Comparison of ENCODE assay signal across 26 mouse cellular contexts in the genomic region with DNA sequence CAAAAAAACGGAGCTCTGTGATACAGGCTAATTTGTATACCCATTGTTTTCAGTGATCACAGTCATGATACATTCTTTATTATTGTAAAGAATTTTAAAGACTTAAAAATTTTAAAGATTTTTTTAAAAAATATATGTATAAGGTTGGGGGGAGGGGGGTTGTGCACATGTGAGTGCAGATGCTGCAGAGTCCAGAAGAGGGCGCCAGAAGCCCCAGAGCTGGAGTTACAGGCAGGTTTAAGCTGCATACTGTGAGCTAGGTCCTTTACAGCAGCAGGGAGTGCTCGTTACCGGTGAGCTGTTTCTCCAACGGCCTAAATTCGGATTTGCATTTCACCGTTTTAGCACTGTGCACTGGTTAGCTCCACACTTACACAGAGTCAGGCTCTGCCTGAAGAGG.
A peak's percentile ranks its signal among the peaks of the same experiment; 100 is the strongest.
DNase-seq lines count a peak whose midpoint lies in the region; ATAC-seq and TF ChIP-seq lines count a peak whose summit lies in the region.
"Had no signal": no experiment of that assay in that cellular context is flagged by ENCODE, and none has a peak within 500 bp of the region (broad histone marks: within the 10 kb centered on the region; RNA-seq: fewer than 3 reads in every experiment).

No protein-coding gene starts in this region.

- no peak overlapping the region for H3K27ac ChIP-seq in layer of hippocampus, adult 2 months
- H3K27ac ChIP-seq in lung, embryonic 14.5 days (ENCODE audit: low read depth) = no peak overlapping the region
- no peak overlapping the region for H3K27ac ChIP-seq in MEL (ENCODE audit: control insufficient read depth, low read depth, low read length)
- no peak overlapping the region for H3K27ac ChIP-seq in stomach, postnatal 0 days (replicated peaks)
- H3K27ac ChIP-seq in kidney, embryonic 16.5 days (ENCODE audit: low read length) = no peak overlapping the region
- H3K27ac ChIP-seq: embryonic facial prominence, embryonic 15.5 days; forebrain, embryonic 12.5 days; hindbrain, embryonic 14.5 days had no signal

- H3K4me2 ChIP-seq in lung, embryonic 14.5 days = no peak overlapping the region
- no peak overlapping the region for H3K4me2 ChIP-seq in stomach, postnatal 0 days (replicated peaks; ENCODE audit: low read depth)
- no peak overlapping the region for H3K4me2 ChIP-seq in kidney, embryonic 16.5 days (replicated peaks; ENCODE audit: low read depth, low read length)
- H3K4me2 ChIP-seq: embryonic facial prominence, embryonic 15.5 days; forebrain, embryonic 12.5 days; heart, embryonic 12.5 days; hindbrain, embryonic 14.5 days had no signal

- no peak for ATAC-seq in lung, embryonic 14.5 days (ENCODE audit: insufficient read depth)
- no peak for ATAC-seq in stomach, postnatal 0 days (ENCODE audit: low FRiP score, low TSS enrichment)
- ATAC-seq in kidney, embryonic 16.5 days (ENCODE audit: low FRiP score, low TSS enrichment) = no peak
- ATAC-seq: forebrain, postnatal 0 days; intestine, postnatal 0 days had no signal

- no peaks in the 10 kb centered on the region for H3K4me1 ChIP-seq in lung, embryonic 14.5 days (ENCODE audit: insufficient read depth)
- no peaks in the 10 kb centered on the region for H3K4me1 ChIP-seq in MEL (ENCODE audit: control insufficient read depth in 1 of 2, insufficient read depth in 2 of 2, low read length in 2 of 2)
- H3K4me1 ChIP-seq in stomach, postnatal 0 days (replicated peaks; ENCODE audit: control insufficient read depth, insufficient read depth) = no peaks in the 10 kb centered on the region
- peaks cover 7% of the 10 kb centered on the region; the same call in 1 of the 2 replicates for H3K4me1 ChIP-seq in kidney, embryonic 16.5 days (ENCODE audit: insufficient read depth, low read length)
- H3K4me1 ChIP-seq: forebrain, embryonic 12.5 days had no signal

- no peak for TF ChIP-seq EP300 in MEL (IDR thresholded peaks at IDR 0.05; ENCODE audit: low read depth in 1 of 2, low read length in 2 of 2)
- TF ChIP-seq EP300 in stomach, postnatal 0 days (optimal IDR thresholded peaks at IDR 0.05) = no peak

- no peaks in the 10 kb centered on the region for H3K27me3 ChIP-seq in lung, embryonic 14.5 days (ENCODE audit: insufficient read depth, low read length)
- no peaks in the 10 kb centered on the region for H3K27me3 ChIP-seq in MEL (ENCODE audit: control insufficient read depth in 1 of 2, insufficient read depth in 2 of 2, low read length in 2 of 2)
- H3K27me3 ChIP-seq in stomach, postnatal 0 days (ENCODE audit: control insufficient read depth, insufficient read depth, low read length) = no peaks in the 10 kb centered on the region
- no peaks in the 10 kb centered on the region for H3K27me3 ChIP-seq in kidney, embryonic 16.5 days (ENCODE audit: insufficient read depth, low read length)
- H3K27me3 ChIP-seq: embryonic facial prominence, embryonic 15.5 days; forebrain, embryonic 12.5 days; heart, embryonic 12.5 days had no signal

- no peaks in the 10 kb centered on the region for H3K9me3 ChIP-seq in lung, embryonic 14.5 days (ENCODE audit: low read depth, low read length)
- no peaks in the 10 kb centered on the region for H3K9me3 ChIP-seq in MEL (replicated peaks; ENCODE audit: insufficient read depth, low read length)
- H3K9me3 ChIP-seq in stomach, postnatal 0 days (ENCODE audit: control insufficient read depth, low read length) = no peaks in the 10 kb centered on the region
- no peaks in the 10 kb centered on the region; the same call in 1 of the 2 replicates for H3K9me3 ChIP-seq in kidney, embryonic 16.5 days (ENCODE audit: low read length)
- H3K9me3 ChIP-seq: embryonic facial prominence, embryonic 15.5 days; heart, embryonic 12.5 days had no signal

- no peak overlapping the region for H3K9ac ChIP-seq in lung, embryonic 14.5 days
- H3K9ac ChIP-seq in MEL (ENCODE audit: control insufficient read depth, low read depth, low read length, poor library complexity, severe bottlenecking) = no peak overlapping the region
- H3K9ac ChIP-seq in stomach, postnatal 0 days (ENCODE audit: low read length) = no peak overlapping the region
- no peak overlapping the region for H3K9ac ChIP-seq in kidney, embryonic 16.5 days (replicated peaks; ENCODE audit: low read length)
- H3K9ac ChIP-seq: embryonic facial prominence, embryonic 15.5 days; forebrain, embryonic 12.5 days; forebrain, postnatal 0 days; heart, embryonic 12.5 days; hindbrain, embryonic 14.5 days had no signal

- no peak overlapping the region for H3K4me3 ChIP-seq in layer of hippocampus, adult 2 months
- no peak overlapping the region for H3K4me3 ChIP-seq in lung, embryonic 14.5 days (ENCODE audit: low read depth, low read length)
- no peak overlapping the region for H3K4me3 ChIP-seq in MEL (ENCODE audit: control insufficient read depth in 1 of 2, insufficient read depth in 1 of 2, low read depth in 2 of 2, low read length in 2 of 2)
- H3K4me3 ChIP-seq in stomach, postnatal 0 days (ENCODE audit: low read depth, low read length) = no peak overlapping the region
- H3K4me3 ChIP-seq in kidney, embryonic 16.5 days (ENCODE audit: low read length) = no peak overlapping the region
- H3K4me3 ChIP-seq: embryonic facial prominence, embryonic 15.5 days; forebrain, embryonic 12.5 days; heart, embryonic 12.5 days had no signal

- peaks cover 3% of the 10 kb centered on the region; the same call in 1 of the 2 replicates for H3K36me3 ChIP-seq in lung, embryonic 14.5 days (ENCODE audit: insufficient read depth)
- H3K36me3 ChIP-seq in MEL (ENCODE audit: control insufficient read depth in 1 of 2, insufficient read depth in 2 of 2, low read length in 2 of 2) = no peaks in the 10 kb centered on the region
- H3K36me3 ChIP-seq in stomach, postnatal 0 days (ENCODE audit: control insufficient read depth, insufficient read depth, low read length) = no peaks in the 10 kb centered on the region; the same call in none of the 2 replicates
- peaks cover 8% of the 10 kb centered on the region; the same call in 1 of the 2 replicates for H3K36me3 ChIP-seq in kidney, embryonic 16.5 days (ENCODE audit: insufficient read depth, low read length)

- H3K79me2 ChIP-seq in MEL (ENCODE audit: control insufficient read depth, insufficient read depth, low read length, poor library complexity) = no peaks in the 10 kb centered on the region

- 82% methylated on average over 7 of the region's 7 CpGs for WGBS in lung, embryonic 14.5 days
- 92% methylated on average over 7 of the region's 7 CpGs for WGBS in stomach, postnatal 0 days
- WGBS in kidney, embryonic 16.5 days = 89% methylated on average over 7 of the region's 7 CpGs

- no peak for DNase-seq in layer of hippocampus, adult 2 months (ENCODE audit: low spot score in 2 of 2)
- DNase-seq in layer of hippocampus, postnatal 14 days (ENCODE audit: low spot score in 2 of 2) = no peak
- DNase-seq in lung, embryonic 14.5 days = no peak
- DNase-seq in lung, postnatal 36 days = no peak
- DNase-seq in MEL (ENCODE audit: low read depth, low spot score) = peak; percentile 8
- no peak for DNase-seq in stomach, postnatal 0 days (ENCODE audit: low spot score)
- DNase-seq: adrenal gland, adult 8-10 months; cerebellum, adult 11-12 months; cerebellum, adult 9-11 months; forebrain, postnatal 0 days; gastrocnemius, postnatal 25 days; heart, adult 11 months; heart, postnatal 4 days; kidney, adult 9 months; kidney, postnatal 14 days; lung, adult 18-20 months; lung, postnatal 10 days; midbrain, embryonic 14.5 days; right cerebral cortex, postnatal 25 days; thymus, postnatal 4 days had no signal

- TF ChIP-seq RAD21 in MEL (IDR thresholded peaks at IDR 0.05; ENCODE audit: low read depth, low read length) = no peak

- peak; percentile 54 for TF ChIP-seq CTCF in layer of hippocampus, adult 2 months (conservative IDR thresholded peaks at IDR 0.05)
- TF ChIP-seq CTCF in lung, embryonic 14.5 days (IDR thresholded peaks at IDR 0.05; ENCODE audit: low read depth) = 0 out of 2 replicates have a peak, but pooled peaks have one; percentile 15
- TF ChIP-seq CTCF in MEL (IDR thresholded peaks at IDR 0.05 in 2 of 3, conservative IDR thresholded peaks at IDR 0.05 in 1 of 3; ENCODE audit: control insufficient read depth in 1 of 3, insufficient read depth in 1 of 3, low read depth in 2 of 3, low read length in 3 of 3, poor library complexity in 1 of 3, severe bottlenecking in 1 of 3) = peak; percentile 31 to 57 (median 33)
- peak; percentile 38; the same call in 1 of the 2 replicates for TF ChIP-seq CTCF in stomach, postnatal 0 days (IDR thresholded peaks at IDR 0.05; ENCODE audit: low read depth)

- no peak for TF ChIP-seq POLR2A in MEL (IDR thresholded peaks at IDR 0.05; ENCODE audit: control insufficient read depth in 1 of 2, insufficient read depth in 1 of 2, low read depth in 1 of 2, low read length in 2 of 2, poor library complexity in 1 of 2)

TF ChIP-seq in MEL, 35 proteins besides CTCF, POLR2A, EP300 and RAD21:
- no peak for TF ChIP-seq TAL1 (IDR thresholded peaks at IDR 0.05; ENCODE audit: low read length)
- no peak for TF ChIP-seq MAZ (IDR thresholded peaks at IDR 0.05; ENCODE audit: low read depth, low read length)
- TF ChIP-seq ETS1 (IDR thresholded peaks at IDR 0.05; ENCODE audit: low read depth, low read length) = no peak
- TF ChIP-seq SMC3 (IDR thresholded peaks at IDR 0.05; ENCODE audit: low read depth, low read length) = 0 out of 2 replicates have a peak, but pooled peaks have one; percentile 8
